Mouse (Mus musculus) hematopoietic stem cell, adult 5-6 weeks (primary cell): Measurements from ENCODE around the gene Tor3a. TPM values are rescaled to one million over a fixed set of nuclear protein-coding genes. Genes with fewer than 3 reads are reported as not detected.

Source experiments
- ATAC-seq, 2 experiments: fragments of 125-278 bp in 1 of 2; replicated peaks in 1 of 2; 2 replicates each; pipeline ENCODE4 v1.8.0; 2016 to 2017; ENCODE audit warnings: inconsistent platforms in 2 of 2, mild to moderate bottlenecking in 2 of 2, moderate number of reproducible peaks in 2 of 2, low read depth in 1 of 2, moderate TSS enrichment in 1 of 2; ENCODE audit not compliant: low FRiP score in 2 of 2, poor library complexity in 2 of 2, severe bottlenecking in 2 of 2, insufficient read depth in 1 of 2, low TSS enrichment in 1 of 2
- total RNA-seq: library from RNA; stranded (forward); fragments of 172-1452, 232-1000 nt; gene quantifications from 2 replicates; pipeline ENCODE4 v1.2.3, GENCODE M21; 2017

The Tor3a gene
- total RNA-seq, 1 experiment from 2014 or later: 18.9 TPM

DNA sequence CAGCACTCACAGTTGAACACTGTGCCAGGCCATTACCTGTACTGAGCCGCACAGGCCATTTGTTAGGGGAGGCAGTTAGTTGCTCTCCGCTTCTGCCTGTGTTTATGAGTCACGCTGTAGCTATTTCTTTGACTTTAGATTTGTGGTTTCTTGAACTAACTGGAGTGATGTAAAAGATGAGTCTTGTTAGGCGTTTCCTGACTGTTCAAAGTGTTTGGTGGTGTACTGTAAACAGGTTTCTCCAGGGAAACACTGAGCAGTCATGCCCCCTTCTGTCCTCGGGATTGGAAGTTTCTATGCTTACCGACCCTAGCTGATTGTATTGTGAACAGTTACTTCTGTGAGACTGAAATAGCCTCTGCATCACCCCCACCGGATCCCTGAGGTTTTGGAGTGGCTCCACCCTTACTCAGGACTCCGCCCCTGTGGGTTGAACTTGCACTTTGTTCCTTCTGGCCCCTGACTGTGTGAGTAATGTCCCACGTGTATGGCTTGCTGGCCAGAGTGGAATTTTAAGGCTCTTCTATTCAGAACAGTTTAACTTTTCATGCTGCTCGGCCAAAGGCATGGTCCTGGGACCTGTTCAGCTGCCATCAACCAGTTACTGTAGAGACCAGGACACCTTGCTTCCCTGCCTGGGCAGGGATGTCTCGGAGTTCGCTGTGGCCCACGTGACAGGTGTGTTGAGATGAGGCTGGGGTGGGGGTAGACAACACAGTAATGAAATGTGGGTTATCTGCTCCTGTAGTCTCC, 58.6 kb downstream of the Tor3a start:
- ATAC-seq: peak; percentile 90

DNA sequence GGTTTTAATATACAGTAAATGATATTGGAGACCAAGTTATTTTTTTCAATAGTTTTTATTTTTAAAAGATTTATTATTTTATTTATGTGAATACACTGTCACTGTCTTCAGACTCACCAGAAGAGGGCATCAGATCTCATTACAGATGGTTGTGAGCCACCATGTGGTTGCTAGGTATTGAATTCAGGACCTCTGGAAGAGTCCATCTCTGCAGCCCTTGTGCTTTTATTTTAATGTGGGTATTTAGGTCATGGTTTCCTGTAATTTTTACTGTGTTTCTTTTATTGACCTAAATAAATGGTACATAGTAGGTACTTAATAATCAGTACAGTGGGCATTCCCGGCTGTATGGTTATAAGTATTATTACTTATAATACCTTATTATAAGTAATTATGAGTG, 59.4 kb downstream of the Tor3a start:
- no peak for ATAC-seq

DNA sequence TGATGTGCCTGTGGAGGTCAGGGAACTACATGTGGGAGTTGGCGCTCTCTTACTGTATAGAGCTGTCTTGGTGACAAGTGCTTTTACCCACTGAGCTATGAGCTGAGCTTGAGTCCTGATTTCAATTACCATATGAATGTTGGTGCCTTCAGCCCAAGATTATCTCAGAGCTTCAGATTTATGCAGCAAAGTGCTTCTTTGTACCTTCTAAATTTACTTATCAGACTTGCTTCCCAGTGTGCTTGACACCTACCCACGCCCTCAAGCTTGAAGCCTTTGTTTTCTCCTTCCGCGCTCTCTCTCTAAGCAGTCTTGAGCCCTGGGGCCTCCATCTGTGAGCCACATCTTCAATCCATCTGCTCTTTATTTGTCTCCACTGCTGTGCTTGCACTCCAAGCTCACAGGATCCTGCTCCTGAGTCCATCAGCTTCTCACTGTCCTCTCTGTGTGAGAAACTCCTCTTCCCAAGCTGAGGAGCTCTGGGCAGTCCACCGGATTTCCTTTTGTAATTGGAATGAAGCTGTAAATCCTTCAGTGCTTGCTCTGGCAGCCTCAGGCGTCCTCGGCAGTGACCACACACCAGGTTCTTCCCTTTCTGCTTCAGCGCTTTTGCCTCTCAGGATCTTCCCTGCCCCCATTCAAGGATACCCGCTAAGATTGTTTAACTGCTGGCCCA, 60.2 kb downstream of the Tor3a start:
- ATAC-seq: peak; percentile 4 to 17; a peak in 1 of 4 replicates

GRCm38 (mm10) chr1:156610257-156610656, 63.9 kb downstream of the Tor3a start:
- no peak for ATAC-seq

DNA sequence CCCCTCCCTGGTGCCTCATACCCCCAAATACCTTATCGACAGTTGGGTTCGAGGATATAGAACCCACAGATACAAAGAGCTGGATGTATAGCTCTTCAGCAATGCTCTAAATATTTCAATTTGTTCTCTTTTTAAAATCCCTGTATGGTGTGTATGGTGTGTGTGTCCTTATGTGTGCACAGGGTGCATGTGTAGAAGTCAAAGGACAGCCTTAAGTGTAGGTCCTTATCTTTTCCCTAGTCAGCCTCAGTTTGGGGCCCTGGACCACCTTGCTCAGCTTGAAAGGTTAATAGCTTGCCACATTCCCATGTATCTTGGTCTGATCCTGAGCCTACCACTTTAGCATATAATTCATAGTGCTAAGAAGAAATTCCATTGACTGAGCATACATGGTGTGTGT, 65.7 kb downstream of the Tor3a start:
- no peak for ATAC-seq

GRCm38 (mm10) chr1:156605940-156606339, 68.2 kb downstream of the Tor3a start:
- ATAC-seq: no peak

- no peak for ATAC-seq
Measured at GRCm38 (mm10) chr1:156605094-156605866, 68.9 kb downstream of the Tor3a start.

Other genes with a start within 250 kb of the Tor3a start
- 48.3 and 80.4 TPM in 2 replicates for gene Soat1, start 200.0 kb downstream of the Tor3a start, total RNA-seq
- 15.2 and 20.0 TPM in 2 replicates for gene Gm10031, start 150.3 kb downstream of the Tor3a start, total RNA-seq
- gene Abl2, start 115.6 kb downstream of the Tor3a start, total RNA-seq: 25.8 and 32.8 TPM in 2 replicates
- 41.6 and 43.4 TPM in 2 replicates for gene Fam20b, start 44.7 kb upstream of the Tor3a start, total RNA-seq
- gene Angptl1, start 164.2 kb upstream of the Tor3a start, total RNA-seq: not detected in 2 replicates